Mouse (Mus musculus) cerebellum, postnatal 14 days (tissue): ENCODE results near the gene Ganc.

Source experiments
- DNase-seq, 2 experiments: peaks; one replicate each; pipeline ENCODE4 v3.0.0; 2021; ENCODE audit warnings: mixed read lengths in 2 of 2

Ganc gene

DNA sequence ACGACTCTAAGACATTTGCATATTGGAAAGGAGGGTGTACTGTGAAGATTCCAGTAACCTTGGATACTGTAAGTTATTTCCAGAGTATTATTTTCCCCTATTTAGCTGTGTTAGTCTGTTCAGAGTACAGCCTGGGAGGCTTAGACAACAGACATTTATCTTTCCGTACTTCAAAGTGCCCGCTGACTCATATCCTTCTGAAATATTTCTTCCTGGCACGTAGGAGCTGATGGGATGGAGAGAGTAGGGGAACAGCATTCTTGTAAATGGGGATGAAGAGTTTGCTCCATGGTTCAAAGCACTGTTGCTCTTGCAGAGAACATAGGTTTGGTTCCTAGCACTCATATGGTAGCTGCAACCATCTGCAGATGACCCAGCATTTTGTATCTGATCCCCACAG lies 48.9 kb downstream of the Ganc start:
- no peak for DNase-seq

DNA sequence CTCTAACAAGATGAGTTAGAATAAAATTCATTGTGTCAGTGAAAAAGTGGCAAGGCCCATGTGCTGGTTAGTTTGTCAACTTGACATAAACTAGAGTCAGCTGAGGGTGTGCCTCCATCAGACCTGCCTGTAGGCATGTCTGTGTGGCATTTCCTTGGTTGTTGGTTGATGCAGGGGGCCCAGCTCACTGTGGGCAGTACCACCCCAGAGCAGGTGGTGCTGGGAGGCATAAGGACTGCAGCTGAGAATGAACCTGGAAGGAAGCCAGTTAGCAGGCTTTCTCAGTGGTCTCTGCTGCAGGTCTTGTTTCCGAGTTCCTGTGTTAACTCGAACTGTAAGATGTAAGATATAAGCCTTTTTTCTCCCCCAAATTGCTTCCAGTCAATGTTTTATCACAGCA lies 51.3 kb downstream of the Ganc start:
- no peak for DNase-seq

DNA sequence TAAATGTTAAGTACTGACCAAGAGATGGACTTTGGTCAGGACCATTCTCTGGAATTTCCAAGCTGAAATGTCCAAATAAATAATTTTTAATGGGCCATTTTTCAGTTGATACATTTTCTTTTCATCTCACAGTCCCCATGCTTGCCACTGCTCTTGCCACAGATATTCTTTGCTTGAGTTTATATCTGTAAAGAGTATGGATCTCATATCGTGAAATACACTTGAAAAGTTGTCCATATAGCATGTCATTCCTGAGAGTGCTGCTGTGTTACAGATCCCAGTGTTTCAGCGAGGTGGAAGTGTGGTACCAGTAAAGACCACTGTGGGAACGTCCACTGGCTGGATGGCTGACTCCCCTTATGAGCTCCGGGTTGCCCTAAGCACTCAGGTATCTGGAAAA lies 52.0 kb downstream of the Ganc start, which contains the start of gene Capn3:
Gene Capn3, plus strand, starts transcription at position 301 of the 400 bp plus-strand sequence.
- no peak for DNase-seq

DNA sequence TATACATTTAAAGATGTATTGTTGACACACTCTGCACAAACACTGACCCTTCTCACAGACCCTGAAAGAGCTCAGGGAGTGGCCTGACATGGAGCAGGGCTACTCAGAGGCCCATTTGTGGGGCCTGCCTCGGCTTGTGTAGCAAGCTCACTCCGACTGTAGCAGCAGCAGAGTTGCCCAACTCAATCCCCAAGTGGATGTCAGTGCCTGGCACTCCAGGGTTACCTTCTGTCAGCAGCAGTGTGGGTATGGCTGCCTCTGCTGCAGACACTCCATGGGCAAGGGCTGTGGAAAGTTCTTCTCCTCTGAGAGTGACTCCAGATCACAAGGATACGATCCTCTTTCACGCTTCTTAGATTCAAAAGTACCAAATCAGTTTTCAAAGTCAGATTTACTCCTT lies 56.5 kb downstream of the Ganc start:
- no peak for DNase-seq

DNA sequence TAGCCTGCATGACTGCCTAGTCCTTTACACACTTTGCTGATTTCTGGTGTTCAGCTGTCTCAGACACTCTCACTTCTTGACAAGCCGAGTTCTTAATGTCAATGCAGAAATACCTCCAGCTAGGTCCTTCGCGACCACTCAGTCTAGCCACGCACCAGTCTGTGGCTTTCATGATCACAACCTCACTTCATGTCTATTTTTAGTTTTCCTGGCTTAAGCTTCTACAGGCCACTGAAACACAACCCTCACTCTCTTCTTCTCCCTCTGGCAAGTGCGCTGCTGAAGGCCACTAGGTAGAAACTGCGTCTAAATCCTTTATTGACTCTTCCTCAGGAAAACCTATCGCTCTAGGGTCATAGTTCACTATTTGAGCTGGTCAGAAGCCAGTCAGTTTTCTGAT lies 59.6 kb downstream of the Ganc start:
- DNase-seq: no peak

DNA sequence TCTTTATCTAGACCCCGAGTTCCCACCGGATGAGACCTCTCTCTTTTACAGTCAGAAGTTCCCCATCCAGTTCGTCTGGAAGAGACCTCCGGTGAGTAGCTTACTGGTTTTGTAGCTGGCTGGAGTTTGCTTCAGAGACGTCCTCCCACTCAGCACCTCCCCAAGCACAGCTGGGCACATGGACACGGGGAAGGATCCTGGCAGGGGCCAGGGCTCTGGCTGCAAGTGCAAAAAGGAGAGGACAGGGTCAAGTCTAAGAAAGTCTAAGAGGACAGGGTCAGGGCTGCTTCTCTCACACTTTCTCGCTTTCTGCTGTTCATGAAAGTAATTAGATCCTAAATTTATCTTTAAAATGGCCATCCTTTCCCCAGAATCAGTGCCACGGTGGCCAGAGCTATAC lies 60.4 kb downstream of the Ganc start:
- DNase-seq: no peak

DNA sequence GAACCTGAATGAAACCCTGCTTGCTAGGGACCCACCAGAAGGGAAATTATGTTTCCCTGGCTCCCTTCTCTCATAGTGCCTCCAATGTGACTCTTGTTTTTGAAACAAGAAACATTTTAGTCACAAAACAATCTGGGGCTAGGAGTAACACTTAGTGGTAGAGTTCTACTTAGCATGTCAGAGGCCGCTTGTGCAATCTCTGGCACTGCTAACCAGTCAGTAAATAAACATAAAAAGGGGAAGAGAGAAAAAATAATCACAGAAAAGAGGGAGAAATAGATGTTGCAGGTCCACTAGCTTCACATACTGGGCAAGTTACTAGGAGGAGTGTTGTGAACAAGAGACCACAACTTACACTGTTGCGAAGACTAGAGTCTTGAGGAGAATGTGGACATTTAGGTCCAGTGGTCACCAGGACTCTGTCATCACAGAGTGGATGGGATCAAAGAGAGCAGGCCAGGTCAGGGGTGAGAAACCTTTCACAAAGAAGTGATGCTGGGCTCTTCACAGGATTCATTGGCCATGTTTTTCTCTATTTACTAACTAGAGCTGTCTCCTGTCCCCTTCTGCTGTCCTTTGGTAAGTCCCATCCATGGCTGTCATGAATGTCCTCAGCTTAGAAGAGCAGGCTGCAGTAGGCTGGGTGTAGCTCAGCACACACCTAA lies 61.2 kb downstream of the Ganc start:
- no peak for DNase-seq

DNA sequence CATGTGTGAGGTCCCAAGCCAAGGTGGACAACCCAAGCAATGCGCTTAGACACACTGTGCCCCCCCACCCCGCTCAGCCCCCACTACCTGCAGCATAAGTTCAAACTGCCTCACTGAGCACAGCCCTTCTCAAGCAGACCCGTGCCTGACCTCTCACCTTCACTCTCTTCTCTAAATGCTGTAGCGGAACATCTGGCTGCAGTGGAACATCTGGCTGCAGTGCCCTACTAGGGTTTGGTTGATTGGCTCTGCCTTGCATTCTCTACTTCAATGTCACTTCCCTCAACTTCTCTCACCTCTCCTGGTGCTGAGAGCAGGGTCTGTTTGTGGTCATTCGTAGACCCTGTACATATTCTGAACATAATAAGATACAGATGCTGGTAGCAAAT lies 61.7 kb downstream of the Ganc start:
- DNase-seq: no peak

DNA sequence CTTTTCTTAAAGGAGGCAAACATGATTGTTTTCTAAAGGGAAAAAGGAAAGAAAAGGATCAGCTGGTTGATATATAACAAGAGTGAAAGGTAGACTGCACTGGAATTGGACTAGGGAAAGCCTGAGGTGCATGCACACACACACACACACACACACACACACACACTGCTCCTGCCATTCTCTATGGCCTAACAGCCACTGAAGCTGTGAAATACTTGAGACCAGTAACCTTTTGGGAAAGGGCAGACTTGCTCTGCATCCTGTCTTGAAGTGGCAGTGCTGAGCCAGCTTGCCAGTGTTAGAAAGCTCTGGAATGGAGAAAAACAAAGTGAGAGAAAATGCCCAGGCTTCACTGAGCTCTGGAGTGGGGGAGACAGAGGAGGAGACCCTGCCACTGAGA lies 64.3 kb downstream of the Ganc start:
- DNase-seq: no peak

DNA sequence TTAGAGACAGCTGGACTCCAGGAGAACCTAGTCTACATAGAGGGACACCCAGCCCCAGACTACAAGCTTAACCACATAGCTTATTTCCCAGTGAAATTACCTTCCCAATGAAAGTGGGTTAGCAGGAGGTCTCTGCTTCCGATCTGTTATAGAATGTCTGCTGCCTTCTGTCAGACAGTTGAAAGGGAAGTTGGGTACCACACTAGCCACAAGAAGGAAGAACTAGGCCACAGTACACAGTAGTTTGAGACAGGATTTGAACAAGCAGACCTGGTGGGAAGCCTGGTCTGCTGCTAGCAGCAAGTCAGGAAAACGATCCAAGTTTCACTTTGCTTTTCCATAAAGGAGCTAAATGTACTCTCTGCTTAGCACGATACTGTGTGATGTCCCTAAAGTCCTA lies 65.5 kb downstream of the Ganc start:
- no peak for DNase-seq

DNA sequence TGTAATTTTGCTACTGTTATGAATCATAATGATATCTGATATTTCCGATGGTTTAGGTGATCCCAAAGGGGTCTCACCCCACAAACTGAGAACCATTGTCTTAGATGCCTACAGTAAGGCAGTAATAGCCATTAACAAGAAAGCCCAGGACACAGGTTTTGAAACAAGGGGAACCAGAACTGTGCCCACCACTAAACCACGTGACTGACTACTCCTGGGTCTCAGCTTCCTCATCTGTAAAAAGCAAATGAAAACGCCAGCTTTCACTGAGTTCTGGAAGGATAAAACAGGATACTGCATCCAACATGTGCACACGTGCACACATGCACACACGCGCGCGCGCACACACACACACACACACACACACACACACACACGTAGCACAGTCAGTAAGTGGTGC lies 66.0 kb downstream of the Ganc start:
- no peak for DNase-seq

DNA sequence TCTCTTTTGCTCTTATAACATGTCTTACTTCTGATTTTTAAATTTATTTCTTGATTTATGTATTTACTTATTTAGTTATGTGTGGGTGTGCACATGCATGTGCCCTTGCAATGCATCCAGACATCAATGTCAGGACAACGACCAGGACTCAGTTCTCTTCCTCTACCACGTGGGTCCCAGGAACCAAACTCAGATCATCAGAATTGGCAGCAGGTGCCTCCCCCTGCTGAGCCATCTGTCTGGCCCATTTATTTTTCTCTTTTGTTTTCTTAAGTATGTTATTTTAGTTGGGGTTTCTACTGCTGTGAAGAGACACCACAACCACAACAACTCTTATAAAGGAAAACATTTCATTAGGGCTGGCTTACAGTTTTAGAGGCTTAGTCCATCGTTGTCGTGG lies 67.2 kb downstream of the Ganc start:
- DNase-seq: peak; percentile 53 to 66

DNA sequence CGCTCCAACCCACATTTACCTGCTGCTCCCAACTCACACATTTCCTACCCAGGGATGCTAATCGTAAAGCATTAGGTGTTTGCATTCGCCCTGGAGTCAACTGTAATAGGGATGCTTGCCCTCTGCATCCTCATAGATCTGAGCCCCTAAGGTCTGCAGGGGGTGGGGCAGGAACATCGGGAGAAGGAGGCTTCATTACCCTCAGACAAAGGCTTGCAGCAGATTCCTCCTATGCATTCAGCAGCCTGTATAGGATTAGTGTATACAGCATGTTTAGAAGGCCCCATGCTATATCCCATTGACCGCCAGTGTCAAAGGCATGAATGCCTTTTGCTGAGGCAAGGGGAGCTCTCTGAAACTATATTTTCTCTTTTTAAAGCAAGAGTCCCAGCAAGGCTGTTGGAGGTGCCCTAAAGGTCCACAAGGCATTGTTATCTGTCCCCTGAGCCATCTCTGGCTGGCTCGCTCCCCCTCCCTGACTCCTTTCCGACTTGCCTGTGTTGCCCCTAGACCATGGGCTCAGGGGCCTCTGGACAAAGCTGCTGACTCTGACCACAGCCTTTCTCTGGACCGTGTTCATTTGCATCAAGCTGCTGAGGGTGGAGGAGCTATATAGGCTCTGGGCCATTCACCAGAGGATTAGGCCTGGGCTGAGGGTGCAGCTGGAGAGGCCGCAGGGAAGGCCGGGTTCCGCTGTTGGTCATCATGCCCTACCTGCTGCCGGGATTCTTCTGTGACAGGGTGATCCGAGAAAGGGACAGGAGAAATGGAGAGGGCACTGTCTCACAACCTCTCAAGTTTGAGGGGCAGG lies 72.8 kb downstream of the Ganc start:
- DNase-seq: no peak

DNA sequence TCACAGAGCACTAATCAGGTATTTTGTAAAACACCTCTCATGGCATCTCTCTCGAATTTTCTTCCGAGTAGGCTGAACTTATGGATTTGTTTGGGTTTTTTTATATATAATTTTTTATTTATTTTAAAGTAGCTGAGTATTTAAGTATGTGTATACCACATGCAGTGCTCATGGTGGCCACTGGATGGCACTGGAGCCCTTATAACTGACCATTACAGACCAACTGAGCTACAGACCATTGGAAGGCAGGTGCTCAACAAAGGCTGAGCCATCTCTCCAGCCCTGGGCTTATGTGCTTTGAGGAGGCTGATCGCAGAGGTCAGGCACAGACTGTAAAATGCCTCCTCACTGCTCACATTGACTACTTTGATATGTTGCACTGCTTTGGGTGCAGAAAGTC lies 74.9 kb downstream of the Ganc start:
- DNase-seq: peak; percentile 72 to 84

DNA sequence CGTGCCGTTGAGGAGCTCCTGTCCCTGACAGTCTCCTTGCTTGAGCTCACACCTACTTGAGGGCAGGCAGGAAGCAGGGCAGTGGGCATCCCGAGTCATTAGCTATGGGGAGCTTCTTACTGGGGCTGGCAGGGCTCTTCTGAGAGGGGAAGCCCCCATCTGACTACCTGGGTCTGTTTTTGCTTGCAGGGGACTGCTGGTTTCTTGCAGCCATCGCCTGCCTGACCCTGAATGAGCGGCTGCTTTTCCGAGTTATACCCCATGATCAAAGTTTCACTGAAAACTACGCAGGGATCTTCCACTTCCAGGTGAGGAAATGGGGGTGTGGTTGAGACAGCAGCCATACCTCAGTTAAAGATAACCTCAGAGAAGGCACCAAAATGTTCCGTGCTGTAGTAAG lies 78.2 kb downstream of the Ganc start:
- DNase-seq: no peak

DNA sequence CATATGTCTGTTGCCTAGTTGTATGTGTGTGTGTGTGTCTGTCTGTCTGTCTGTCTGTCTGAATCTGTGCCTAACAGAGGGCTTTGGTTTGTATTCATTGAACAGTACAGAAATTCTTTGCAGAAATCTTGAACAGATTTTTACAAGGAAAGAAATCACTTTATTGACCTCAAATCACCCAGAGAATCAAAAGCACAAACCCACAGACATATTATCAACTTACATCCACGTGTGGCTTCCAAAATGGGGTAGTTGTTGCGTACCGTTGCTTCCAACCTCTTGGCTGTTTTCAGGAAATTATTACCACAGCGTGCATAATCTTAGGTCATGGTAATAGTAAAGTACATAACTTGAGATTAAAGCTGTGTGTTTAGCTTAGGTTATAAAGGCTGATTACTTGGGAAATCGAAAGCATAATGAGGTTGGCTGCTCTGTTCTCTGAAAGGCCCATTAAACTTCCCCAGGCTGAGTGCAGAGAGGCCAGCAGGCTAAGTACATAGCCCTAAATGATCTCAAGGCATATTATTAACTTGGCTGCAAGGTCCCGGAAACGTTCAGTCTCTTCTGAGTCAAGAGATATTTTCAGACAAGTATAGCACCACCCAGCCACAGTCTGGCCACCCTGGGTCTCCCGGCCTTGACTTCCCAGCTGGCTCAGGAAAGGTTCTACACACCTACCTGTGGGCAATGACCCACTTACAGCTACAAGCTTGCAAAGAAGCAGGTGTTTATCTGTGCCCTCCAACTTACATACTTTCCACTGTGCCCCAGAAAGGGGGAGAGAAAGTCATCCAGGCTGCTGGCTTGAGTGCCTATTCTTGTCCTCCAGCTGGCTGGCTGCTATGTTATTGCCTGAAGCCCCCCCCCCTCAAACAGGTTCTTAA lies 79.1 kb downstream of the Ganc start:
- DNase-seq: no peak

DNA sequence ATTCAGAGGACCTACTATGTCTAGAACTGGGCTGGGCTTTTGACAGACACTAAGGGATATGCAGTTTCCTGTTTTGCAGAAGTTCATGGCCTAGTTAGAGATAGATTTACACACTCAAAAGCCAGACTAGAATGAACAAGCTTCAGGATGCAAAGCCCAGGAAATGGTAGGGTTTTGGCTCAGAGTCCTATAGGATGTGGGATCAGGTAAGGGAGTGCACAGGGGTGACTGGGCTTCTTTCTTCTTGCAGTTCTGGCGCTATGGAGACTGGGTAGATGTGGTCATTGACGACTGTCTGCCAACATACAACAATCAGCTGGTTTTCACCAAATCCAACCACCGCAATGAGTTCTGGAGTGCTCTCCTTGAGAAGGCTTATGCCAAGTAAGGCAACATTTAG lies 80.5 kb downstream of the Ganc start:
- no peak for DNase-seq

DNA sequence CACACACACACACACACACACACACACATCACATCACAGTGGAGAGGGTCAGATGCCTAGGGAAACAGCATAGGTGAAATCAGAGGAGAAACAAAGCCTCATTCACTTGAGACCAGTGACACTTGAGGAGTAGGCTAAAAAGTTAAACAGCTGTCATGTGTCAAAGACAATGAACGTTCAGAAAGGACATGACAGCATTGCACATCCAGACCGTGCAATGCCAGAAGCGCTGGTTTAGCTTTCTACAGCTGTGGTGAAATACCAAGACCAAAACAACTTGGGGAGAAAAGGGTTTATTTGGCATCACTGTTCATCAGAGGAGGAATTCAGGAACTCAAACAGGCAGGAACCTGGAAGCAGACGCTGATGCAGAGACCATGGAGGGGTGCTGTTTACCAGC lies 89.6 kb downstream of the Ganc start:
- DNase-seq: no peak

DNA sequence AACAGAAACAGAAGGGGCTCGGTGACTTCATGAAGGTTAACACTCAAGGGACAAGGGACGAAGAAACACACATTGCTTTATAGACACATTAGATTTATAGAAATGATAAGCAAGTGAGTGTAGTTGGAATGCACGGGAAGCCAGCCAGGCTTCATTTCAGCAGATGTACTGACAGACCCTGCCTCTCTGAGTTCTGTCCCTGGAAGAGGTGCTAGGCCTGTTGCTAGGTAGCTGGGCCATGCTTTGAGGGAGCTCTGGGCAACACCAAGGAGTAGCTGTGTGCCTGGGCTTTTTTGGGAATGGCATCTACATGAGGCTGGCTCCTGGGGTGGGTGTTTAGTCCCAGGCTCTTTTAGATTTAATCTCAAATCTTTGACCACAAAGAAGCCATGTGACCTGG lies 92.8 kb downstream of the Ganc start:
- DNase-seq: no peak

DNA sequence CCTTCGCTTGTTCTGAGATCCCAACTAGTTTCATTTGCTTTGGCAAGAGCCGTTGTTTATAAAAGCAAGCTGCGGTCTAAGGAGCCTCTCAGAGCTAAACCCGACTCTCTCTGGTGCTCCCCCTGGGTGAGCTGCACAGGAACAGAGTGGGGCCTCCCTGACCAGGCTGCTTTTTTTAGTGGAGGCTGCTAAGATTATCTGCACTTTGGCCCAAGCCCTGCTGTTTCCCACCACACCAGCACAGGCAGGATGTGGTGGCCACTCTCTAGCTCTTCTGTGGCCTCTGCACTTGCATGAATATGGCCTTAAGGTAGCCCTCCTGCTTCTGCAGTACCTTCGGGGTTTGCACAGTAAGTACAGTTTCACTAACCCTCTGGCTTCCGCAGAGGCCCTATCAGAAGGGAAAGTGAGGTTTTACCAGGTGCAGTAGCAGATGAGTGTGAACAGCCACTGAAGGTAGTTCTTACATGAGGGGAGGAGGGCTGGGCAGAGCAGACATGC lies 96.3 kb downstream of the Ganc start:
- DNase-seq: no peak

DNA sequence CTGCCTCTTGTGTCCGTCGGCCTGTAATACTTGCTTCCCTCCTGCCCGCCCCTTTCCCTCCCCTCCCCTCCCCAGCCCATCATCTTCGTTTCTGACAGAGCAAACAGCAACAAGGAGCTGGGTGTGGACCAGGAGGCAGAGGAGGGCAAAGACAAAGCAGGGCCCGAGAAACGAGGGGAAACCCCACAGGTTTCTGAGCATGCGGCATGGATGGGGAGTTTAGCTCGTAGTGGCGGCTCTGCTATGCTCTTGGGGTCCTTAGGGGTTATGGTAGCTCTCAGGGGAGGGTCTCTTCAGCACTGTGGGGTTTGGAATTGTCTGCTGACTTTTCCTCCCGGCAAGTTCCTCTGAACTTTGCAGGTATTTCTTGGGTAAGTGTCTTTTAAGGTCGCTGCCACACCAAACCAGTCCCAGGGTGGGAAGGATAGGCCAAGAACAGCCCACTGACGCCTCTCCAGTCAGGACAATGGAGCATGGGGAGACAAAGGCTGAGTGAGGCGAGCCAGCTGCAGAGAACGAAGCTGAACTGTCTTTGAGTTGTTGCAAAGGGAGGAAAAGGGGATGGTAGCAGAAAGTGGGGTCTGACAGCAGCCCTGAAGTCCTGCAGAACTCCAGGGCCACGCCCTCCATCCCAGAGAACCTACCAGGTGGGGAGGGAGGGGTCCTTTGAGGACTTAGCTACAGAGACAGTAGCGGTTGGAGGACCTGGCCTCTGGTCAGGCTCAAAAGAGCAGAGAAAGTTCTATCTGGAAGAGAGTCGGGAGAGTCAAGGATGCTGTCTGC lies 97.6 kb downstream of the Ganc start:
- DNase-seq: no peak

DNA sequence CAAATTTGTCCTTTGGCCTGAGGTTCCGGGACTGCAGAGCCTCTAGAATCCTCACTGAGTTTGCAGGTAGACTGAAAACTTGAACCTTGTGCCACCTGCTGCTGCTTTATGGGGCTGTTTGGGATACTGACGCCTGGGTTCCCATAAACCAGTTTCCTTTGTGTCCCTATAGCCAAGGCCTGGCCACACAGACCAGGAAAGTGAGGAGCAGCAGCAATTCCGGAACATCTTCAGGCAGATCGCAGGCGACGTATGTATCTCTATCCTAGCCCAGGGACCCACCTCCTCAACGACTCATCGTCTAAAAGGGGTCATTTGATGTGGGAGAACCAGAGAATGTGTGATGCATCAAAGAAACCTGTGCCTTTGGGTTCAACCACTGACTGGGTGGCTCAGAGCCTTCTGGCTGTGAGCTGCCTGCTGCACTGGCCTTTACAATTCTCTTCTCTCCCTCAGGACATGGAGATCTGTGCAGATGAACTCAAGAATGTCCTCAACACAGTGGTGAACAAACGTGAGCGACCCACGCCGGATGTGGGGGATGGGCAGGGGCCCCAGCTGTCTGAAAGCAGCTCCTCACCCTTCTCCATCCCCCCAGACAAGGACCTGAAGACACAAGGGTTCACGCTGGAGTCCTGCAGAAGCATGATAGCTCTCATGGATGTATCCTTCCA lies 98.4 kb downstream of the Ganc start:
- DNase-seq: peak in 1 of 2 experiments; percentile 9
